Mouse (Mus musculus): ENCODE measurements around the gene Kcnk18. TPM values are rescaled to one million over a fixed set of nuclear protein-coding genes. Genes with fewer than 3 reads are reported as not detected.

Gene Kcnk18
- polyA plus RNA-seq, 1 experiment from 2014 or later: 0.18 TPM

DNA sequence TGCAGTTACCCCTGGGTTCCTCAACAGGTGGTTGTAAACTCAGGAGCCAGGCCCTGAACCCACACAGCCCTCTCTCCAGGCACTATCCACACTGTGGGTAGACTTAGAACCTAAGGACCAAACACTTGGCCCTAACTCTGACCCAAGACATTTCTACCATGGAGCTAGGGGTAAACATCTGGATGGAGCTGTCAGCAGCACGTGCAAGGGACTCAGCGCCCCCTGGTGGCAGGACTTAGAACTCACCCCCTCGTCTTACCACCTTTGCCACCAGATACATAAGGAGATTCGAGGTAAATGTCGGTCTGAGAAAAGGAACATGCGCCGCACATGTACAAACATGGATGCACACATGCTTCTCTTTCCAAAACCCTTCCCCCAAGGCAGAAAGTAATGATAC, 20.9 kb upstream of the Kcnk18 start:
- H3K36me3 ChIP-seq (ENCODE audit: control insufficient read depth, insufficient read depth, low read length): no peaks in the 10 kb centered on the region
- 40% methylated on average over 7 of the region's 7 CpGs for WGBS
- DNase-seq (ENCODE audit: low spot score) (peak; percentile 49), ATAC-seq (ENCODE audit: low read depth) (no peak)
- H3K27me3 ChIP-seq (replicated peaks; ENCODE audit: control insufficient read depth, insufficient read depth, low read length): peaks cover 48% of the 10 kb centered on the region
- no peak overlapping the region for H3K4me2 ChIP-seq (ENCODE audit: low read depth, low read length)
- H3K4me3 ChIP-seq (ENCODE audit: low read depth, low read length): no peak overlapping the region
- no peak overlapping the region for H3K9ac ChIP-seq (ENCODE audit: low read depth, low read length)
- peaks cover 12% of the 10 kb centered on the region; the same call in 1 of the 2 replicates for H3K9me3 ChIP-seq (ENCODE audit: control insufficient read depth, low read length)
- peaks cover 4% of the 10 kb centered on the region; the same call in 1 of the 2 replicates for H3K4me1 ChIP-seq (ENCODE audit: control insufficient read depth, insufficient read depth, low read length)
- H3K27ac ChIP-seq (replicated peaks; ENCODE audit: low read depth, low read length): no peak overlapping the region

- Histone ChIP-seq H3K4me1 (ENCODE audit: control insufficient read depth, insufficient read depth, low read length) (no peaks in the 10 kb centered on the region), H3K4me3 (ENCODE audit: low read depth, low read length) (no peak overlapping the region), H3K9ac (ENCODE audit: low read depth, low read length) (no peak overlapping the region), H3K4me2 (ENCODE audit: low read depth, low read length) (no peak overlapping the region), H3K27me3 (replicated peaks; ENCODE audit: control insufficient read depth, insufficient read depth, low read length) (no peaks in the 10 kb centered on the region), H3K27ac (replicated peaks; ENCODE audit: low read depth, low read length) (no peak overlapping the region), H3K36me3 (ENCODE audit: control insufficient read depth, insufficient read depth, low read length) (no peaks in the 10 kb centered on the region), H3K9me3 (ENCODE audit: control insufficient read depth, low read length) (no peaks in the 10 kb centered on the region)
- DNase-seq (ENCODE audit: low spot score): peak; percentile 74
- 19% methylated on average over 5 of the region's 5 CpGs for WGBS
- ATAC-seq (ENCODE audit: low read depth): no peak; the same call in 1 of the 2 replicates
Observed at GRCm38 (mm10) chr19:59208475-59208874, 10.5 kb upstream of the Kcnk18 start.

DNA sequence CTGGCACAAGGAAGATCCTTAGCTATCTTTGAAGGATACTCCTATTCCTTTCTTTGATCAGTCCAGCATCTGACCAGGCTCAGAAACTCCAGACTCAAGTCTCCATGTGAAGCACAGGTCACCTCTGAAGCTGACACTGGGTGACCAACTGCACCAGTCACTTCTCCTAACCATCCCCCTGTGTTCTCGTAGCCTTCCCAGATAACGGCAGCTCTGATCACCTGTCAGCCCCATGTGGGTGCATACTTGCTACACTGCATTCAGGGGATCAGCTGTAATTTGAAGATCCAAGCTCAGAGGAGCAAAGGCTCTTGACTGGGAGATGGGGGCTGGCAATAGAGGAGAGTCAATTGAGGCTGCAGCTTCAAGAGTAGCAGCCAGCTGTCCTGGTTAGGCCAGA, 10.0 kb upstream of the Kcnk18 start:
- Histone ChIP-seq H3K4me1 (ENCODE audit: control insufficient read depth, insufficient read depth, low read length) (no peaks in the 10 kb centered on the region), H3K27ac (replicated peaks; ENCODE audit: low read depth, low read length) (no peak overlapping the region), H3K9ac (ENCODE audit: low read depth, low read length) (no peak overlapping the region), H3K36me3 (ENCODE audit: control insufficient read depth, insufficient read depth, low read length) (no peaks in the 10 kb centered on the region), H3K4me3 (ENCODE audit: low read depth, low read length) (no peak overlapping the region), H3K27me3 (replicated peaks; ENCODE audit: control insufficient read depth, insufficient read depth, low read length) (no peaks in the 10 kb centered on the region), H3K4me2 (ENCODE audit: low read depth, low read length) (no peak overlapping the region), H3K9me3 (ENCODE audit: control insufficient read depth, low read length) (no peaks in the 10 kb centered on the region)
- WGBS: 58% methylated on average over 2 of the region's 2 CpGs
- DNase-seq (ENCODE audit: low spot score): no peak
- ATAC-seq (ENCODE audit: low read depth): no peak

GRCm38 (mm10) chr19:59216891-59217290, 2.1 kb upstream of the Kcnk18 start:
- Histone ChIP-seq H3K4me1 (ENCODE audit: control insufficient read depth, insufficient read depth, low read length) (no peaks in the 10 kb centered on the region), H3K9me3 (ENCODE audit: control insufficient read depth, low read length) (no peaks in the 10 kb centered on the region), H3K4me3 (ENCODE audit: low read depth, low read length) (no peak overlapping the region), H3K27me3 (replicated peaks; ENCODE audit: control insufficient read depth, insufficient read depth, low read length) (no peaks in the 10 kb centered on the region), H3K9ac (ENCODE audit: low read depth, low read length) (no peak overlapping the region), H3K27ac (replicated peaks; ENCODE audit: low read depth, low read length) (no peak overlapping the region), H3K4me2 (ENCODE audit: low read depth, low read length) (no peak overlapping the region), H3K36me3 (ENCODE audit: control insufficient read depth, insufficient read depth, low read length) (no peaks in the 10 kb centered on the region)
- no peak for ATAC-seq (ENCODE audit: low read depth)
- DNase-seq (ENCODE audit: low spot score): no peak
- WGBS: 81% methylated on average over 3 of the region's 3 CpGs

GRCm38 (mm10) chr19:59221131-59221530, 2.1 kb downstream of the Kcnk18 start:
- H3K27ac ChIP-seq (replicated peaks; ENCODE audit: low read depth, low read length): no peak overlapping the region
- H3K4me3 ChIP-seq (ENCODE audit: low read depth, low read length): no peak overlapping the region
- H3K9me3 ChIP-seq (ENCODE audit: control insufficient read depth, low read length): no peaks in the 10 kb centered on the region
- no peak for ATAC-seq (ENCODE audit: low read depth)
- WGBS: 74% methylated on average over 3 of the region's 3 CpGs
- DNase-seq (ENCODE audit: low spot score): no peak
- no peaks in the 10 kb centered on the region for H3K27me3 ChIP-seq (replicated peaks; ENCODE audit: control insufficient read depth, insufficient read depth, low read length)
- H3K36me3 ChIP-seq (ENCODE audit: control insufficient read depth, insufficient read depth, low read length): no peaks in the 10 kb centered on the region
- no peak overlapping the region for H3K4me2 ChIP-seq (ENCODE audit: low read depth, low read length)
- no peaks in the 10 kb centered on the region for H3K4me1 ChIP-seq (ENCODE audit: control insufficient read depth, insufficient read depth, low read length)
- H3K9ac ChIP-seq (ENCODE audit: low read depth, low read length): no peak overlapping the region

DNA sequence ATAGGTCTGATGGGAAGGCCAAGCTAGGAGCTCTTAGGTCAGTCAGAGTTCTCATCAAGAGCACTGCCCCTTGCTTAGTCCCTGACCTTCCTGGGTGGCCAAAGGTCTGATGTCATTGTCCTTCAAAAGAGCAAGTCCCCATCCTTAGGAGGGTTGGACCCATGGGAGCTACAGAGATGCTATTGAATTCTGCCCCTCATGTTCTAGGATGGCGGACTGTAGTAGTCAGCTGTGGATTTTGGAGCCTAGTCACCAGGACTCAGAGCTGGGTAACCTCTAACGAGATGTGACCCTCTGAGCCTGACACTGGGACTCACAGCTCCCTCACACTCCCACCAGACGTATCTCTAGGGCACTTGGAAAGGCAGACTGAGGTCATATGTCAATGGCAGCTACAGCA, 9.4 kb downstream of the Kcnk18 start:
- Histone ChIP-seq H3K36me3 (ENCODE audit: control insufficient read depth, insufficient read depth, low read length) (no peaks in the 10 kb centered on the region), H3K27me3 (replicated peaks; ENCODE audit: control insufficient read depth, insufficient read depth, low read length) (no peaks in the 10 kb centered on the region), H3K4me1 (ENCODE audit: control insufficient read depth, insufficient read depth, low read length) (no peaks in the 10 kb centered on the region), H3K4me3 (ENCODE audit: low read depth, low read length) (no peak overlapping the region), H3K9me3 (ENCODE audit: control insufficient read depth, low read length) (no peaks in the 10 kb centered on the region), H3K4me2 (ENCODE audit: low read depth, low read length) (no peak overlapping the region), H3K9ac (ENCODE audit: low read depth, low read length) (no peak overlapping the region), H3K27ac (replicated peaks; ENCODE audit: low read depth, low read length) (no peak overlapping the region)
- ATAC-seq (ENCODE audit: low read depth) (no peak), DNase-seq (ENCODE audit: low spot score) (no peak)
- WGBS: 59% methylated on average over 3 of the region's 3 CpGs

GRCm38 (mm10) chr19:59232786-59233185, 13.8 kb downstream of the Kcnk18 start:
- Histone ChIP-seq H3K9me3 (ENCODE audit: control insufficient read depth, low read length) (no peaks in the 10 kb centered on the region), H3K9ac (ENCODE audit: low read depth, low read length) (no peak overlapping the region), H3K4me2 (ENCODE audit: low read depth, low read length) (no peak overlapping the region), H3K27me3 (replicated peaks; ENCODE audit: control insufficient read depth, insufficient read depth, low read length) (no peaks in the 10 kb centered on the region), H3K27ac (replicated peaks; ENCODE audit: low read depth, low read length) (no peak overlapping the region), H3K36me3 (ENCODE audit: control insufficient read depth, insufficient read depth, low read length) (no peaks in the 10 kb centered on the region), H3K4me1 (ENCODE audit: control insufficient read depth, insufficient read depth, low read length) (no peaks in the 10 kb centered on the region), H3K4me3 (ENCODE audit: low read depth, low read length) (no peak overlapping the region)
- WGBS: 59% methylated on average over 5 of the region's 5 CpGs
- ATAC-seq (ENCODE audit: low read depth) (no peak), DNase-seq (ENCODE audit: low spot score) (no peak)

- no peak for ATAC-seq (ENCODE audit: low read depth)
- 84% methylated on average over 18 of the region's 18 CpGs for WGBS
Observed at GRCm38 (mm10) chr19:59235001-59235400, 16.0 kb downstream of the Kcnk18 start.

GRCm38 (mm10) chr19:59236046-59236445, 17.0 kb downstream of the Kcnk18 start:
- H3K27me3 ChIP-seq (replicated peaks; ENCODE audit: control insufficient read depth, insufficient read depth, low read length): no peaks in the 10 kb centered on the region
- H3K27ac ChIP-seq (replicated peaks; ENCODE audit: low read depth, low read length): no peak overlapping the region
- ATAC-seq (ENCODE audit: low read depth) (no peak), DNase-seq (ENCODE audit: low spot score) (no peak)
- 79% methylated on average over 6 of the region's 6 CpGs for WGBS
- H3K9me3 ChIP-seq (ENCODE audit: control insufficient read depth, low read length): no peaks in the 10 kb centered on the region
- H3K36me3 ChIP-seq (ENCODE audit: control insufficient read depth, insufficient read depth, low read length): no peaks in the 10 kb centered on the region
- no peak overlapping the region for H3K4me2 ChIP-seq (ENCODE audit: low read depth, low read length)
- H3K4me3 ChIP-seq (ENCODE audit: low read depth, low read length): no peak overlapping the region
- no peak overlapping the region for H3K9ac ChIP-seq (ENCODE audit: low read depth, low read length)
- H3K4me1 ChIP-seq (ENCODE audit: control insufficient read depth, insufficient read depth, low read length): no peaks in the 10 kb centered on the region

More at GRCm38 (mm10) chr19:59235001-59235400, 16.0 kb downstream of the Kcnk18 start:
- Histone ChIP-seq H3K27ac (replicated peaks; ENCODE audit: low read depth, low read length) (no peak overlapping the region), H3K9me3 (ENCODE audit: control insufficient read depth, low read length) (no peaks in the 10 kb centered on the region), H3K9ac (ENCODE audit: low read depth, low read length) (no peak overlapping the region), H3K36me3 (ENCODE audit: control insufficient read depth, insufficient read depth, low read length) (no peaks in the 10 kb centered on the region), H3K27me3 (replicated peaks; ENCODE audit: control insufficient read depth, insufficient read depth, low read length) (no peaks in the 10 kb centered on the region), H3K4me2 (ENCODE audit: low read depth, low read length) (no peak overlapping the region), H3K4me1 (ENCODE audit: control insufficient read depth, insufficient read depth, low read length) (no peaks in the 10 kb centered on the region), H3K4me3 (ENCODE audit: low read depth, low read length) (no peak overlapping the region)
- no peak for DNase-seq (ENCODE audit: low spot score)

Data from embryonic facial prominence, embryonic 14.5 days (tissue).